Mouse (Mus musculus) retina, adult 2 months (tissue): ENCODE measurements around the gene Creb3l4.
"Not testable (repeated sequence)": the region's sequence is repeated elsewhere in the genome, so short reads cannot be mapped to it uniquely, and the experiment has no call there.

Experiments used
- DNase-seq: peaks from one replicate; pipeline ENCODE4 v3.0.0-alpha.2; 2012; ENCODE audit warnings: low read depth, low spot score

The Creb3l4 gene

GRCm38 (mm10) chr3:90242984-90243775, at the start of gene Creb3l4:
Creb3l4 (minus strand) TSS chr3:90243512.
- DNase-seq = no peak

- DNase-seq = peak; percentile 100
Measured at GRCm38 (mm10) chr3:90292345-90293275, 49.3 kb upstream of the Creb3l4 start, which contains the start of gene Gatad2b. Gatad2b (plus strand) TSS chr3:90293178.

- no peak for DNase-seq
Measured at GRCm38 (mm10) chr3:90291982-90292344, 48.7 kb upstream of the Creb3l4 start.

GRCm38 (mm10) chr3:90290602-90291001, 47.3 kb upstream of the Creb3l4 start:
- no peak for DNase-seq

- not testable (repeated sequence) for DNase-seq
Measured at GRCm38 (mm10) chr3:90289403-90289802, 46.1 kb upstream of the Creb3l4 start.

- no peak for DNase-seq
Measured at GRCm38 (mm10) chr3:90284150-90284549, 40.8 kb upstream of the Creb3l4 start.

- no peak for DNase-seq
Measured at GRCm38 (mm10) chr3:90280708-90281107, 37.4 kb upstream of the Creb3l4 start.

GRCm38 (mm10) chr3:90279743-90280142, 36.4 kb upstream of the Creb3l4 start:
- DNase-seq = no peak

- DNase-seq = no peak
Measured at GRCm38 (mm10) chr3:90279216-90279615, 35.9 kb upstream of the Creb3l4 start.

- no peak for DNase-seq
Measured at GRCm38 (mm10) chr3:90278211-90278610, 34.9 kb upstream of the Creb3l4 start.

- DNase-seq = no peak
Measured at GRCm38 (mm10) chr3:90277793-90278192, 34.5 kb upstream of the Creb3l4 start.

GRCm38 (mm10) chr3:90276858-90277257, 33.5 kb upstream of the Creb3l4 start:
- no peak for DNase-seq

GRCm38 (mm10) chr3:90275286-90275685, 32.0 kb upstream of the Creb3l4 start:
- no peak for DNase-seq

GRCm38 (mm10) chr3:90273855-90274254, 30.5 kb upstream of the Creb3l4 start:
- no peak for DNase-seq

- DNase-seq = no peak
Measured at GRCm38 (mm10) chr3:90272170-90272569, 28.9 kb upstream of the Creb3l4 start.

- no peak for DNase-seq
Measured at GRCm38 (mm10) chr3:90270784-90271183, 27.5 kb upstream of the Creb3l4 start.

GRCm38 (mm10) chr3:90268971-90269370, 25.7 kb upstream of the Creb3l4 start:
- no peak for DNase-seq

GRCm38 (mm10) chr3:90268190-90268589, 24.9 kb upstream of the Creb3l4 start:
- no peak for DNase-seq

GRCm38 (mm10) chr3:90266901-90267775, 23.8 kb upstream of the Creb3l4 start:
- DNase-seq = no peak

GRCm38 (mm10) chr3:90265932-90266741, 22.8 kb upstream of the Creb3l4 start:
- no peak for DNase-seq
